Mouse (Mus musculus): ENCODE results near the gene Gpbp1l1.
A peak's percentile ranks its signal among the peaks of the same experiment; 100 is the strongest.

The Gpbp1l1 gene

GRCm38 (mm10) chr4:116557306-116558121 lies at the start of gene Gpbp1l1:
Gpbp1l1 (plus strand) TSS chr4:116557658.
- peak; percentile 88 for DNase-seq (ENCODE audit: low read depth, low spot score)

- DNase-seq (ENCODE audit: low read depth, low spot score), result peak; percentile 8
These were observed 26.3 kb upstream of the Gpbp1l1 start for GRCm38 (mm10) chr4:116531109-116531508.

GRCm38 (mm10) chr4:116536351-116536750 lies 21.1 kb upstream of the Gpbp1l1 start:
- no peak for DNase-seq (ENCODE audit: low read depth, low spot score)

GRCm38 (mm10) chr4:116537737-116538136 lies 19.7 kb upstream of the Gpbp1l1 start:
- DNase-seq (ENCODE audit: low read depth, low spot score), result no peak

- DNase-seq (ENCODE audit: low read depth, low spot score), result no peak
These were observed 7.0 kb upstream of the Gpbp1l1 start for GRCm38 (mm10) chr4:116550432-116550831.

- DNase-seq (ENCODE audit: low read depth, low spot score), result no peak
These were observed 4.4 kb upstream of the Gpbp1l1 start for GRCm38 (mm10) chr4:116553035-116553434.

- DNase-seq (ENCODE audit: low read depth, low spot score), result peak; percentile 88
These were observed 1.8 kb upstream of the Gpbp1l1 start, which contains the start of gene Tmem69 for GRCm38 (mm10) chr4:116555413-116556300. Tmem69 (minus strand) TSS chr4:116555936.

- peak; percentile 94 for DNase-seq (ENCODE audit: low read depth, low spot score)
These were observed 725 bp upstream of the Gpbp1l1 start for GRCm38 (mm10) chr4:116556561-116557305.

- DNase-seq (ENCODE audit: low read depth, low spot score), result peak; percentile 18
These were observed 859 bp downstream of the Gpbp1l1 start for GRCm38 (mm10) chr4:116558151-116558882.

GRCm38 (mm10) chr4:116595793-116596192 lies 38.3 kb downstream of the Gpbp1l1 start:
- DNase-seq (ENCODE audit: low read depth, low spot score), result no peak

- DNase-seq (ENCODE audit: low read depth, low spot score), result no peak
These were observed 38.9 kb downstream of the Gpbp1l1 start, which contains the start of gene Ccdc17 for GRCm38 (mm10) chr4:116596379-116596778. Ccdc17 (plus strand) TSS chr4:116596654.

- peak; percentile 79 for DNase-seq (ENCODE audit: low read depth, low spot score)
These were observed 39.8 kb downstream of the Gpbp1l1 start for GRCm38 (mm10) chr4:116596978-116597881.

GRCm38 (mm10) chr4:116612621-116613020 lies 55.2 kb downstream of the Gpbp1l1 start:
- no peak for DNase-seq (ENCODE audit: low read depth, low spot score)

GRCm38 (mm10) chr4:116615237-116615636 lies 57.8 kb downstream of the Gpbp1l1 start:
- DNase-seq (ENCODE audit: low read depth, low spot score), result no peak

GRCm38 (mm10) chr4:116624831-116625230 lies 67.4 kb downstream of the Gpbp1l1 start:
- DNase-seq (ENCODE audit: low read depth, low spot score), result no peak

- peak; percentile 93 for DNase-seq (ENCODE audit: low read depth, low spot score)
These were observed 69.3 kb downstream of the Gpbp1l1 start for GRCm38 (mm10) chr4:116626658-116627358.

- DNase-seq (ENCODE audit: low read depth, low spot score), result peak; percentile 91
These were observed 69.9 kb downstream of the Gpbp1l1 start for GRCm38 (mm10) chr4:116627359-116627716.

GRCm38 (mm10) chr4:116627722-116628662 lies 70.5 kb downstream of the Gpbp1l1 start, which contains the start of gene Nasp:
Nasp (minus strand) TSS chr4:116627941.
- peak; percentile 95 for DNase-seq (ENCODE audit: low read depth, low spot score)

Data from 3T3-L1 (cell line).